Mouse (Mus musculus) left cerebral cortex, postnatal 36 days (tissue): Measurements from ENCODE around the gene Gnptab. TPM values are rescaled to one million over a fixed set of nuclear protein-coding genes. Genes with fewer than 3 reads are reported as not detected.
"Not testable (repeated sequence)": the region's sequence is repeated elsewhere in the genome, so short reads cannot be mapped to it uniquely, and the experiment has no call there.

ENCODE experiments used
- DNase-seq, 2 experiments: peaks; one replicate each; pipeline ENCODE4 v3.0.0; 2021 to 2022; ENCODE audit warnings: low spot score in 2 of 2, mixed read lengths in 1 of 2
- intact Hi-C: fragments of 180-260 bp; cut with DNase I; formaldehyde crosslinking; loops from one replicate; pipeline ENCODE4 v1.15.1; 2025
- total RNA-seq, 2 experiments: library from RNA; stranded (reverse); gene quantifications; 2 replicates each; pipeline ENCODE4 v1.2.3; 2021

The Gnptab gene
- total RNA-seq, 2 experiments from 2014 or later = 71.4 to 76.5 TPM

DNA sequence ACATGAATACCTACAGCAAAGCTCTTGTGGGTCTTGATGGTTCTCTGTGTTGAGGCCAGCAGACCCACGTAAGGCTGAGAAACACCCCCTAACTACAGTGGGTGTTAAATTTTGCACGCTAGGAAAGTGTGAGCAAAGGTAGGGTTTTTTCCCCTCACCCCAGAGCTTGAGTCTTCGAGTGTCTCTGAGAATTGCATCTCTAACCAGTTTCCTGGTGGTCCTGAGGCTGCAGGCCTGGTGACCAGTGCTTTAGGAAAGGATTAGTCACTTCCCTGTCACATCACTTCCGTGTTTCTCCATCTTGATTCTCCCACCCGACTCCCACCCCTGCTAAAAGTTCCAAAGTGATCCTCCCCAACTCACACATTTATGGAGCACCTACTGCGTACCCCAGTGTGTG, 25.3 kb downstream of the Gnptab start:
- intact Hi-C loops = no loop called here
- no peak for DNase-seq

DNA sequence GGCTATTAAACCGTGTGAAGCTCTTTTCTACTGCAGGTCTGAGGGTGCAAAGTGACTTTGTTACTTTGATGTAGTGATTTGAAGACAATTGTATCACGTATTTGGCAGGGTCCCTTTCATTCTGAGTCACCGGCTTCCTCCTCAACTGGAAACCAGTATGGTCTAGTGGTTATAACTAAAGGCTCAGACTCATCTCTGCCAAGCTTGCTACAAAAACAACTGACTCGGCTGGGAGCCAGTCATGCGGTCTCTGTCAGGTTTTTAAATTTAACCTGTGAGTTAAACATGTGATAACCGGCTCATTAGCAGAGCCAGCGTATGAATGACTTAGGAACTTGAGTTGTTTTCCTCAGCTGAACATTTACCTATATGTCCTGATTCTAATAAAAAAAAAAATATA, 26.9 kb downstream of the Gnptab start:
- intact Hi-C loops = no loop called here
- no peak for DNase-seq

- intact Hi-C loops = no loop called here
- no peak for DNase-seq
These were observed 29.1 kb downstream of the Gnptab start for GRCm38 (mm10) chr10:88407875-88408631.

DNA sequence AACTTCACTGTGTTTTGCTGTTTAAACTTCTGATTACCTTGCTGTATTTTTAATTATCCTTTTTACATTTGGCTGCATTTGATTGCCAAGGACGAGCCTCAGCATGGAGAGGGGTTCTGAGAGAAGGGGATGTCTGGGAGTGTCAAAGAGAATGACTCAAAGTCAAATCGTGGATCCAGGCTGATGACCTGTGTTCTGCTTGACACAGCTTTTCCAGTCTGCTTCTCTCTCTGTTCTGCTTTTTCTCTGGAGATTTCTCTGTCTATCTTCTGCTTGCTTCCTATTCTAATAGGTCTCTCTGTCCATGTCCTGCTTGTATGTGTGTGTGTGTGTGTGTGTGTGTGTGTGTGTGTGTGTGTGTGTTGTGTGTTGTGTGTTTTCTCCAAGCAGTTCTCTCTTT, 30.8 kb downstream of the Gnptab start:
- intact Hi-C loops = no loop called here
- DNase-seq = no peak

- DNase-seq = no peak
- intact Hi-C loops = no loop called here
These were observed 33.5 kb downstream of the Gnptab start for GRCm38 (mm10) chr10:88412290-88412995.

DNA sequence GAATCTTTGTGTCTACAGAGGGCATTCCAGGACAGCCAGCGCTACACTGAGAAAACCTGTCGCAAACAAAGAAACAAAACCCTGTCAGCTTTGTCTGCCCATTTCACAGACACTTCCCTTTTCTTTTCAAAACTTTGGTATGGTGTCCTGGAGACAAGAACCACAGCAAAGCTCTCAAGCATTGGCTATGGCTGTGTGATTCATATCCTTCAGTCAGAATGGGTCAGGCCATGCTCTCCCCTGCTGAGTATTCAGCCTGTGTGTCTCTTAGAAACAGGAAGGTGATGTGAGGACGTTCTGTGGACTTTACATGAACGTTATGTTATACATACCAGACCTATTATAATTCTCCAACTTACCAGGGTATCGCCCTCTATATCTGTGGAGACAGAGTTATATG, 38.8 kb downstream of the Gnptab start:
- DNase-seq = no peak
- intact Hi-C loops = no loop called here

- DNase-seq = no peak
- intact Hi-C loops = no loop called here
These were observed 41.2 kb downstream of the Gnptab start for GRCm38 (mm10) chr10:88420141-88420541.

- no peak for DNase-seq
- intact Hi-C loops = no loop called here
These were observed 41.9 kb downstream of the Gnptab start for GRCm38 (mm10) chr10:88420655-88421435.

- DNase-seq = peak in 1 of 2 experiments; percentile 37
- intact Hi-C loops = loop anchor here (1.0 kb wide), 1 partner anchor 47 kb away; the partner anchor contains the start of genes Dram1 and Gnptab
These were observed 47.4 kb downstream of the Gnptab start for GRCm38 (mm10) chr10:88426158-88426816.

GRCm38 (mm10) chr10:88426896-88427295, 48.0 kb downstream of the Gnptab start:
- no peak for DNase-seq
- intact Hi-C loops = loop anchor here (1.0 kb wide), 1 partner anchor 48 kb away; the partner anchor contains the start of genes Dram1 and Gnptab

GRCm38 (mm10) chr10:88427998-88428397, 49.1 kb downstream of the Gnptab start:
- intact Hi-C loops = no loop called here
- no peak for DNase-seq

DNA sequence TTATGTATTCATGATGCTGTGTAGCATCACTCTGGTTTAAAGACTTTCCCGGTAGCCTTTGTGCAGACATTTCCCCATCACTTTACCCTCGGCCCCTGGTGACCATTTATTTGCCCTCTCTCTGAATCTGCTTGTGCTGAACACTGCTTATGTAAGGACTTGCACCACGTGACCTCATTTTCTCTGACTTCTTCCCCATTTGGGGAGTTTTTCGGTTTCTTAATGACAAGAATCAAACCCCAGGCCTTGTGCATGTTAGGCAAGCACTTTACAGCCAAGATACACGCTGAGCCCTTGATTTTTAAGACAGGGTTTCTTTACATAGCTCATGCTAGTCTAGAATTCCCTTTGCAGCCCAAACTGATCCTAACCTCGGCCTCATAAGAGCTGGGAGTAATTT, 62.3 kb downstream of the Gnptab start:
- intact Hi-C loops = loop anchor here (10.0 kb wide), 1 partner anchor 294 kb away; the partner anchor contains the start of gene Arl1
- DNase-seq = no peak

- peak in 1 of 2 experiments; percentile 22 for DNase-seq
- intact Hi-C loops = no loop called here
These were observed 72.3 kb downstream of the Gnptab start for GRCm38 (mm10) chr10:88451221-88451620.

- no peak for DNase-seq
- intact Hi-C loops = no loop called here
These were observed 73.1 kb downstream of the Gnptab start for GRCm38 (mm10) chr10:88451990-88452389.

DNA sequence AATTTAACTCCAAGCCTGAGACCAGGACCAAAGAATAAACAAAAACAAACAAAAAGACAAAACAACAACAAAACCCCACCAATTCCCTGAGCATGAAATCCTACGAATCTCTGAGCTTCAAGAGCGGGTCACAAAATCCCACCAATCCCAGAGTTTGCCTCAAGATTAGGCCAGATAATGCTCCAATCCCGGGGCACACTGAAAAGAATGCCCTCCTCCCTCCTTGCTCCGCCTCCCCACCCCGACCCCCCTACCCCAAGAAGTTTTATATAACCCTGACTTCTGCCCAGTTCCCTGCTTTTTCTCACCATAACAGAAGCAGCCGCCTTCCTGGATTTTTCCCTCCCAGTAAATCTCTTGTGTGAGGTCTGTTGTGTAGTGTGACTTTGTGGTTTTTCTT, 78.9 kb downstream of the Gnptab start:
- intact Hi-C loops = no loop called here
- DNase-seq = no peak

DNA sequence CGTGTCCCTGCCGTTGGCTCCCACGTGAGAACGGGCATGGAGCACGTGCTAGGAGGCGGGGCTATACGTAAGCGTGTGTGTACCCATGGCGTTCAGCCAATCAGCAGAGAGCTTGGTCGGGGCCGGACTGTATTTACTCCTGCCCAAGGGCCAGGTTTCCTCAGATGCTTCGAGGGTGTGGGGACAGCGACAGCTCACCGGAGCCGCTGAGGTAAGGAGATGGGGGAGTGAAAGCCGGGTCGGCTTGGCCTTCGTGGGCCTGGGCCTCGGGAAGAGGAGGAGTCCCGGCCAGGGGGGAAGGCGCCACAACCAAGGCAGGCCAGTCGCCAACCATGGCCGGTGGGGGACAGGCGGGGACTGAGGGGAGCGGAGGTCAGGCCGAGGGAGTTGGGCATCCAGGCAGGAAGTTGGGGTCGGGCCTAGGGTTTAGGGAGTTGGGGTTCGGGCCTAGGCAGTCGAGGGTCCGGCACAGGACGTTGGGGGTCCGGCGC, 80.6 kb downstream of the Gnptab start, which contains the start of gene Sycp3:
Sycp3 (plus strand) TSS at position 68 of the 491 bp plus-strand sequence.
- DNase-seq = no peak
- intact Hi-C loops = no loop called here

- DNase-seq = no peak
- intact Hi-C loops = no loop called here
These were observed 81.3 kb downstream of the Gnptab start for GRCm38 (mm10) chr10:88460122-88460820.

DNA sequence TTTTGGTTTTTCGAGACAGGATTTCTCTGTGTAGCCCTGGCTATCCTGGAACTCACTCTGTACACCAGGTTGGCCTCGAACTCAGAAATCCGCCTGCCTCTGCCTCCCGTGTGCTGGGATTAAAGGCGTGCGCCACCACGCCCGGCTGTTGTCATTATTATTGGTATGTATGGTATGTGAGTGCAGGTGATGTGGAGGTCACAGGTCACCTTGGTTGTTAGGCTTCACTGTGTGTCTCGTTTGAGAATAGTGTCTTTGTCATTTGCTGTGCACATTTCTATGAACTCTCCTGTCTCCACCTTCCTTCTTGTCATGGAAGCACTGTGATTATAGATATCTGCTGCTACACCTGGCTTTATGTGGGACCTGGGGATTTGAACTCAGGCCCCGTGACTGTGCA, 103.9 kb downstream of the Gnptab start:
- DNase-seq, intact Hi-C loops: not testable (repeated sequence)

DNA sequence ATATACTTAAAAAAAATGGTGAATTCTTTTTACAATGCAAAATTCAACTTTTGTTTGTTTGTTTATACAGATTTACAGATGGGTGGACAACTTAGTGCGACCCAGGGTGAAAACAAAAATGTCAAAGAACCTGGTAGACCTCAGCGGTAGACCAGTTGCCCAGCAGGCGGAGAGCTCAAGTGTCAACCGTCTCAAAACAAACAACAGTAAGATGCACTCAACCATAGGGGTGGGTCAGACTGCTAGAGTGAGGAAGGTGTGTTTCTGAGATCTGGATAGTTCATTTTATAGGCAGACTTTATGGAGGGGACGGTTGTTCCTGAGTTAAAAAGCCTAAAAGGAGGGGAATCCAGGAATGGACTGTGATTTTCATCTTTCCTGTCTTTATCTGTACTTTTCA, 109.7 kb downstream of the Gnptab start:
- no peak for DNase-seq
- intact Hi-C loops = no loop called here
